Mouse (Mus musculus): ENCODE data around the gene Tmem108.

The Tmem108 gene

DNA sequence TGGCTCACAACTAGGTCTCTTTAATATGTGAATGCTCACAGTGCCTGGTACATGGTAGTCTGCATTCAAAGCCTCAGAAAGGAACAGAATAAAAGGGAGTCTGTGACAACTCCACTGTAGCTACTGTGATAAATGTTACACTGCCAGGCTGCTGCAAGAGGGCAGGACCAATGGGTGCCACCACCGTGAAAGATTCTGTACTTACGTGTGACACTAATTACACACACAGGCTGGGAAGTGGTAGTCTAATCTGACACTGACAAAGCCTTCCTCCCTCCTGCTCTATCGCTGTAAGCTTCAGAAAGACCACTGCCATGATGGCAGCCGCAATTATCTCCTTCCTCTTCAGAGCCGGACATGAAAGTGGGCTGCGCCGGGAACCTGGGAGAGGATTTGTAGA, 292.7 kb downstream of the Tmem108 start:
- in situ Hi-C loops (cut with MboI; ENCODE audit: low sequenced_read_pairs): no loop called here

DNA sequence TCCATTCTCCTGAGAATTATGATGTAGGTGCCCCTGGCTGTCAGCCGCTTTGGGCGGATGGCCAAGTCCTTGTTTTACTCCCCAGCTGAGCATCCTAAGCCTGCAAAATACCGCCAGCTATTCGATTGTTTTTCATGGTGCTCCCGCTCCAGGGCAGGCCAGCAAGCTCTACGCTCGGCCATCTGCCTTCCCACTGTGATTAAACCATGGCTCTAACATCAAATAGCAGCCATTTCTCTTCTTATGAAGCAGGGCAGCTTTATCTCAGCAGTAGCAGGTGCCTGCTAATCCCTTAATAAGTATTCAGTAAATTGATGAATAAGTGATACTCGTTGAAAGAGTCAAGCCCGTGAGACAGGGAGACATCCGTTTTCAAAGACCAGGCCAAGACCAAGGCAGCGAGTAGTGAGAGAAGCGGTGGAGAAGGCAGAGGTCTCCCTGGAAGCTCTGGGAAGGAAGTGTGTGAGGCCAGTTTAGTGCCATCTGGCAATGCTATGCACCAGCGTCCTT, 295.9 kb downstream of the Tmem108 start:
- in situ Hi-C loops (cut with MboI; ENCODE audit: low sequenced_read_pairs): no loop called here

DNA sequence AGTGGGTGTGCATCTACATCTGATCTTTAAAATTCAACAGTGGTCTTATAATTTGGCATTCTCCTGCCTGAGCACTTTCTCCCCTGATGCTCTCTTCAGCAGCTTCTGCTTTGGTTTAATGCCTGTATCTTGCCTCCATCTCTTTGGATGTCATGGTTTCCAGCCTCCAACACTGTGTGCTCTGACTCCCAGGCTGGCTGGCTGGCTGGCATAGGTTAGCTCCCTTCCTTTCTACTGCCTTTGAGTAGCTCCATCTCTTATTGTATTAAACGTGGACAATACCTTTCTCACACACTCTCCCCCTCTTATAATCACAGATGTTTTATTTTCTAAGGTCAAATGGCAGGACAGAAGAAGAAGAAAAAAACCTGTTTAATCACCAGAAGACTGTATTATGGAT, 296.3 kb downstream of the Tmem108 start:
- in situ Hi-C loops (cut with MboI; ENCODE audit: low sequenced_read_pairs): no loop called here

DNA sequence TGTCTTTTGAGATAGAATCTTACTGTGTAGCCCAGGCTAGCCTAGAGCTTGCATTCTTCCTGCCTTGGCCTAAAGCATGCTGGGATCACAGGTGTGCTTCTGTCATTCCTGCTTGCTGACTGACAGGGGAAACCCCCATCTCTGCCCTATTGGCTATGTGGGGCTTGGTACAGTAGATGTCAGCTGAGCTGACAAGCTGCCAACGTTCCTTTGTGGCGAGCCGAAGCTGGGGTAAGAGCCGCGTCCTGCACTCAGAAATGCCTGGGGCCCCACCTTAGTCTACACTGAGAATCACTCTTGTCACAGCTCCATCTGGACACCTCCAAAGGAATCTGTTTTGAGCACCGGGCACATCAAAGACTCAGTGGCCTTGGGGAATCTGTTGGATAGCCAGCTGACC, 297.8 kb downstream of the Tmem108 start:
- in situ Hi-C loops (cut with MboI; ENCODE audit: low sequenced_read_pairs): no loop called here

DNA sequence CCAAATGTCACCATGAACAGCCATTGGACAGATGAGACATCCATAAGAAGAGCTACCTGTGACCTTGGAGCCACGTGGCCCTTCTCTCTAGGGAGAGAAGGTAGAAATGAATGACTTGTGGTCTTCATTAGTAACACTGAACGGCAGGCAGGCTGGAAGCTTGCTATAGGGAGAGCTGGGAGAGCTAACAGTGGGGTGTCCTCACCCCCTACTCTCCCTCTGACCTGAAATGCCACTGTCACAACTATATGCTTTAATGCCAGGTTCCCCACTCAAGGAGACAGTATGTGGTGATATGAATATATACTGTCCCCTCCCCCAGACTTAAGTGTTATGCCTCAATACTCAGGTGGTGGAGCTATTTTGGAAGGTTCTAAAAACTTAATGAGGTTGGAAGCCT, 301.8 kb downstream of the Tmem108 start:
- in situ Hi-C loops (cut with MboI; ENCODE audit: low sequenced_read_pairs): no loop called here

DNA sequence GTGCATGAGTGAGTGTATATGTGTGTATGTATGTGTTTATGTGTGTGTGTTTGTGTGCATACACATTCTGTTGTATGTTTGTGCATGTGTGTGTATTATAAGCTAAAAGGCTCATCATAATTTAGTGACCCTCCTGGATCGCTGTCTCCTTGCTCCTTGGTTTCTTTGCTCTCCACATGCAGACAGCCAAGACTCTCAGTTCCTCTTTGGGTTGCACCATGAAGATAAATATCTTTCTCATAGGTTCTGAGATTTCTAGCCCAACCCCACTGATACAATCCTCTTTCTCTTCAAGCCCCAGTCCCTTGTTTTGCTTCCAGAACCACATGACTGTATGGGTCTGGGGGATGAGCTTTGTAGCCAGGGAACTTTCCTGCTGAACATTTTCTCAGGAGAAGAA, 302.3 kb downstream of the Tmem108 start:
- in situ Hi-C loops (cut with MboI; ENCODE audit: low sequenced_read_pairs): no loop called here

DNA sequence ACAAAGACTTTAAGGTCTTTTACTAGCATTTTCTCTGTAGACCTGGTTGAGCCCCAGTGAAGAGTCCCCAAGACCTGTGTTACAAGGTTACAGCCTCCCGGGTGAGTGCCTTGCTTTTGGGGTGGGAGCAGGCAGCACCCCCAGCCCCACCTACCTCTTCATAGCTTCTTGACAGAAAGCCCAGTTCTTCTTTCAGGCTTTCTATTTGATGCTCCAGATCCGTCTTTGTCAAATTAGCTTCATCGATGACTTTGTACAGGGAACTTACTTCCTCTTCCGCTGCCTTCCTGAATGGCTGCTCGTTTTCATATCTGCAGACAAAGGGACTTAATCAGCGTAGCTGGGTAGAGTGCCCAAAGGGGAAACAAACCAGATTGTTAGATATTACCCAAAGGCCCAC, 312.0 kb downstream of the Tmem108 start:
- in situ Hi-C loops (cut with MboI; ENCODE audit: low sequenced_read_pairs): no loop called here

DNA sequence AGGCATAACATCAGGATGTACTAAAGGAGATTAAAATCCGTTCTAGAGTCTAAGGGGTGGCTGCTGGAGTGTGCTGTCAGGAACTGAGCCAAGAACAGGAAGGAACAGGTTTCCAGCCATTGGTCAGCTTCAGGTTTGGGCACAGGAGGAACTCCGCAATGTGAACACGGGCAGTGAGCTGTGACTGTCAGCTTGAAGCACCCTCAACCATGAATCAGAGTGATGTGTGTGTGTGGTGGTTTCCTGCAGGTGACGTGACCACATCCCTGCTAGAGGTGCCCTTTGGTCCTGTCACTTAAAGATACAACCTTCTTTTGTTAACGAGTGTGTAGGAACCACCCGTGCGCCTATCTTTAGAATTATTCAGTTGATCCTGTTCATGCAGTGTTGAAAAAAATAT, 312.5 kb downstream of the Tmem108 start:
- in situ Hi-C loops (cut with MboI; ENCODE audit: low sequenced_read_pairs): no loop called here

DNA sequence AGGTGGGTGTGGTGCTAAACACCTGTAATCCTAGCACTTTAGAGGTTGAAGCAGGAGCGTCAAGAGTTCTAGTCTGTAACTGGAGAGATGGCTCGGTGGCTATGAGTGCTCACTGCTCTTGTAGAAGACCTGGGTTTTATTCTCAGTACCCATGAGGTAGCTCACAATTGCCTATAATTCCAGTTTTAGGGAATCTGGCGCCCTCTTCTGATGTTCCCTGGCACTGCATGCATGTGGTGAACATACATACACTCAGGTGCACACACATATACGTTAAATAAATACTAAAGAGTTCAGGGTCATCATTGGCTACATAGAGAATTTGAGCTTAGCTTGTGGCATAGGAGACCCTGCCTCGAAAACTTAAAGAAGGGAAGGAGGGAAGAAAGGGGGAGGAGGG, 317.0 kb downstream of the Tmem108 start:
- in situ Hi-C loops (cut with MboI; ENCODE audit: low sequenced_read_pairs): no loop called here

DNA sequence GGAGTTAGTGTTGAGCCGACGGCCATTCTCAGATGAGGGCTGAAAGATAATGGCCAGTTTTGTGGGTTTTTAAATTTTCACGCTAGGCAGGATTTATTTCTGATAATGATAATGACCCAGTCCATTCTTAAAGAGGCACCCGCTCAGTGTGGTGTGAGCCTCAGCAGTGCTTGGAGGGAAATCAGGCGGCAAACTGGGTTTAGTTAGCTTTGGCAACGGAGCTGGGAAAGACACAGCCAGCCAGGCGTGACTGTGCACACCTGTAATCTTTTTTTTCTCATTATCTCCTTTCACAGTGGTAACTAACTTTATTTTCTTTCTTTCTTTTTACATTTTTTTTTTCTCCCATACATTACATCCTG, 317.8 kb downstream of the Tmem108 start:
- in situ Hi-C loops (cut with MboI; ENCODE audit: low sequenced_read_pairs): no loop called here

DNA sequence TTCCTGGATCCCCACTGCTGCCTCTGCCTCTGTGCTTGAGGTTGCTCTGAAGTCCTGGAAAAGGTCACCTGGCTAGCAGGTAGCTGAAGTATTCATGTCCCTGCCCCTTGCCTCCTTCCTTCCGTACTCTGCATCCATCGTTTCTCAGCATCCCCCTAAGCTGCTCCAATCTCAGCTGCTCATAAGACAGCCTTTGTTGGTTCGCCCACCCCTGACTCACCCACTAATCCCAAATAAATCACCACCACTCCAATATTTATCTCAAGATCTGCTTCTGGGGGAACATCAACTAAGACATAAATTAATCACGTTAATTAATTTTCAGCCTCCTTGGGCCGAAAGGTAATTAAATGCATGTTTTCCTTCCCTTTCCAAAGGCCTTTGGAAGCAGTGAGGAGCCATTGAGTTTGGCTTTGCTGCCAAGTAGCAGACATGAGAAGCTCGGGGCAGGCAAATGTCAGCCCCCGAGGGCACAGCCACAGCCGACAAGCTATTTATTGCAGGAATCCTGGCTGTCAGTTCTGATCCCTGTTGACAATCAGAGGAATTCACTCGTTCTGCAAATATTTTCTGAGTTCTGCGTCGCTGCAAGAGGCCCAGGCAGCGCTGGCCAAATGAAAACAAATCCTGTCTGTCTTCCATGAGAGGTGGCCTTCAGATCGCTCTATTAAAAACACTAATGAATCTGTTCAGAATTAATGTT, 318.4 kb downstream of the Tmem108 start:
- in situ Hi-C loops (cut with MboI; ENCODE audit: low sequenced_read_pairs): no loop called here

DNA sequence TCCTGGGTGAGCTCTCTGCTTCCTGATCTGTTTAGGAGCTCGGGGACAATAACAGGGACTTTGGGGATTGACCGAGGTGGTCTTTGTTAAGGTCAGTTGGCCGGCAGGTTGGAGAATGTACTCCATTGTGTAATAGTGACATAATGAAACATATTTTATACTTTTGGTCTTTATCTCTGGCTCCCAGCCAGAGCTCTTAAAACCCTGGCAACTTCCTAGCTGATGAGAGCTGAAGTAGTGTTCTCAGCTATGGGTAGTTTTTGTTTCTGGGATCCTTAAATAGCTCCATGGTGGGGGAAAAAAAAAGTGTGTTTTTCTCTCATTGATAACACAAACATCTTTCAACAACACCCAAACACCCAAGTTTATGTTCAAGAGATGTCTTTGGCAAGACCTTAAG, 321.0 kb downstream of the Tmem108 start:
- in situ Hi-C loops (cut with MboI; ENCODE audit: low sequenced_read_pairs): no loop called here

DNA sequence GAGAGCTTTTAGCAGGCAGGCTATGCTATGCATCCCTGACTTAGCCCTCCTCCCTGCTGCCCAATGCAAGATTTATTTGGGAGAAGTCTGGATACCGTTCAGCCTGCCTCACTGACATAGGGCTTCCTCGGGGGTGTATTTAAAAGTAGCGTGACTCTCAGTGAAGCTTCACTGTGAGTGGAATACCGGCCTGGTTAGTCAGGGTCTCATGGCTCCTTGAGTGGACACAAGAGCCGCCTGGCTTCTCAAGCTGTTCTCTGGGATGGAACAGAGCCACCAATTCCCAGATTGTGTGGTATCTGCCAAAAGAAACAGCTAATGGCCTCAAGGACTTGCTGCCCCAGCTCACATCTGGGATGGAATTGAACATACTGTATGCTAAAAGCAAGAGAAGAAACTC, 324.5 kb downstream of the Tmem108 start:
- in situ Hi-C loops (cut with MboI; ENCODE audit: low sequenced_read_pairs): no loop called here

DNA sequence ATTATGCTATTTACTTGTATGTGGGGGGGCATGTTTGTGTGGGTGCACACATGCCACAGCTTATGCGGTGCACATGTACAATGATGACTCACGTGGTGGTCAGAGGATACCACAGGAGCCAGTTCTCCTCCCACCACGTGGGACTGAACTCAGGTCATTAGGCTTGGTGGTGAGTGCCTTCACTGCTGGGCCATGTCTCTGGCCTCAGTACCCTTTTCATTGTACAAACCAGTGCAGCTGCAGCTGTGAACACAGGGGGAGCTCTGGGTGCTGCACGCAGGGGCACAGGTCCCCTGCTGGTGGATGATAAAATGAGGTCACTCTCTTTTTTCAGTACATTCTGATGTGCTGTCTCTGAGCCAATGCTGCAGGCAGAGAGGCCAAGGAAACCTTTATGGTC, 327.5 kb downstream of the Tmem108 start:
- in situ Hi-C loops (cut with MboI; ENCODE audit: low sequenced_read_pairs): no loop called here

Measured in CH12F3 (cell line).